Mouse (Mus musculus) layer of hippocampus, postnatal 25 days (tissue): ENCODE data around the gene Nup107. TPM values are rescaled to one million over a fixed set of nuclear protein-coding genes. Genes with fewer than 3 reads are reported as not detected.

Source experiments
- DNase-seq, 2 experiments: peaks; one replicate each; pipeline ENCODE4 v3.0.0; 2022; ENCODE audit warnings: mixed read lengths in 2 of 2, low spot score in 1 of 2; ENCODE audit errors: extremely low spot score in 1 of 2
- total RNA-seq, 2 experiments: library from RNA; stranded (reverse); gene quantifications; 2 replicates each; pipeline ENCODE4 v1.2.3; 2021

Gene Nup107
- total RNA-seq, 2 experiments from 2014 or later = 17.6 to 20.4 TPM

DNA sequence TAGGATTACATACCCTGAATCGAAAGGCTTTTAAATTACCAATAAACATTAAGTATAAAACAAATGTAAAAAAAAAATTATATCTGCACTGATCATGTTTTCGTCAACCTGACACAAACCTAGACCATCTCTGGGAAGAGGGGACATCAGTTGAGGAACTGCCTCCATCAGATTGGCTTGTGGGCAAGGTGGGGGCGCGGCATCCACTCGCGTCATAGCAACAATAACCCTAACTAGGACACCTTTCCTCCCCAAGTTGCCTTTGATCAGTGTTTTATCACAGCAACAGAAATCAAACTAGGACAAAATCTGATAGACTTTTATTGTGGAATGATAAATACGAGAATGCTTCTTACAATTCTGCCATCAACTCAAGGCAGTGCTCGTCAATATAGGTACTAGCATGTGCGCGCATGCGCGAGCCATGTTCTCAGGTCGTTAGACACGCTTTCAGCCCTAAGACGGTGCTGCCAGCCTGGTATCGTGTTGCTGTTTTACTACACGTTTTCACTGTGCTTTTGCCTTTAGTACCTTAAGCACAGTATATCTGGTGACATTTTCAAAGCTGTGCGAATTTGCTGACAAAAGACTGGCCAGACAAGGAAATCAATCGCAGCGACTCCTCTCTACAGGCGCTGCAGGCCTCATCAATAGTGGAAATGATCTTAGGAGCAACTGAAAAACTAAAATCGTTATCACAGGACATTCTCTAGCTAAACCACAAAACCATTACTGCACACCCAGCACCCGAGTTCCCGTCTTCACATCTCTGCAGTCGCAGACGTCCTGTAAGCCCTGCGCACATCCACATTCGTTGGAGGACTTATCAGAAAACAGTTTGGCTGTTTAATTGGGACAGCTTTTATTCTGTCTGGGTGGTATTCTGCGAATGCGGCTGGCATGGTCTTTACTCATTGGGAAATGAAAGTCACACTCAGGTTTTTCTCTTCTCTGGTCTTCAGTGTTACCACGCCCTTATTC, 11.7 kb upstream of the Nup107 start:
- DNase-seq = no peak

DNA sequence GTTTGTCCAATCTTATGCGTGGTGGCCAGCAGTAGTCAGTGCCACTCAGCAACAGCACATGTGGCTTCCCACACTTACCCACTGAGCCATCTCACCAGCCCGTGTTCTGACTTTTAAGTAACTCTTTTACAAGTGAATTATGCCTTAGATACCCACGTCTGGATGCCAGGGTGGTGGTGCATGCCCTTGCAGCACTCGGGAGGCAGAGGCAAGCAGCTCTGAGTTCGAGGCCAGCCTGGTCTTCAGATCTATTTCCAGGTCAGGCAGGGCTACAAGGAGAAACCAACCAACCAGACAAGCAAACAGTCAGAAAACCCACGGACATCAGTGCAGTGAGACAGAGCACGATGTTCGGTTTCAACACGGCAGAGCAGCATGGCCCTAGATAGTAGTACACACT, 9.4 kb upstream of the Nup107 start:
- no peak for DNase-seq

GRCm38 (mm10) chr10:117799806-117800205, 7.3 kb upstream of the Nup107 start:
- DNase-seq = no peak

DNA sequence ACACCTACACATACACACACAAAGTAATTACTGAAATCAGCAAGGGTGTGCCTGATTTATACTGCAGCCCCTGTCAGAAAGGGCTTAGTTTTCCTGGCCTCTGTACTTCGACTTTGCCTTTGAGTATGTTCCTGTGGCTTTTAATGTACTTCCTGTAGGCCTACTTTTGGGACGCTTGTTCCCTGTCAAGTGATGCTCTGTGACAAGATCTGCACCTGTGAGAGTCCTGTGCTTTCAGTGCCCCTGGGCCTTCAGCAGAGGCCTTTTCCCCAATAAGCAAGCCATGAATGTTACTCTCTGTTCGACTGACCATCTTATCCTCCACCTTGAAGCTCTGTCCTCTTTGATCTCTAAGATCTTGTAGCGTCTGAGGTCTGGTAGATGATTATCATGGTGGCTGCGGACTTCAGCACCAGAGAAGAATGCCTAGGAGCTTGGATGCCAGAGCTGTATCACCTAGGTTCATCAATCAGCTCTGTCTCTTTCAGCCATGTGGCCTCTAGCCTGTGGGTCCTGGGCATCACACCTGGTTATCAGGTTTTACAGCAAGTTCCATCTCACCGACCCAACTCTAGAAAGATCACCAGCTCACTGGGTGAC, 6.0 kb upstream of the Nup107 start:
- DNase-seq = no peak

DNA sequence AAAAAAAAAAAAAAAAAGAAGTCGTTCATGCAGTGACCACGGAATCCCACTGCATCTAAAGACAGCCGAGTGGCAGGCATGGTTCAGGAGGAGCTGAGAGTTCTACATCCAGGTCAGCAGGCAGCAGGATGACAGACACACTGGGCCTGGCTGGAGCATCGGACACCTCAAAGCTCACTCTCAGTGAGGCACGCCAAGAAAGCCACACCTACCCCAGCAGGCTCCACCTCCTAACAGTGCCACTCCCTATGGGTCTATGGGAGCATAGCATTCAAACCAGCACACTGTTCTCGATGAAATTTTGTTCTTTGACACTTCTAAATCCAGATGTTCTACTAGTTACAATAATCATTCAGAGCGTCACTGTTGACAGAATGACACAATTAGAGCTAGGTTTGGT, 5.2 kb upstream of the Nup107 start:
- no peak for DNase-seq

DNA sequence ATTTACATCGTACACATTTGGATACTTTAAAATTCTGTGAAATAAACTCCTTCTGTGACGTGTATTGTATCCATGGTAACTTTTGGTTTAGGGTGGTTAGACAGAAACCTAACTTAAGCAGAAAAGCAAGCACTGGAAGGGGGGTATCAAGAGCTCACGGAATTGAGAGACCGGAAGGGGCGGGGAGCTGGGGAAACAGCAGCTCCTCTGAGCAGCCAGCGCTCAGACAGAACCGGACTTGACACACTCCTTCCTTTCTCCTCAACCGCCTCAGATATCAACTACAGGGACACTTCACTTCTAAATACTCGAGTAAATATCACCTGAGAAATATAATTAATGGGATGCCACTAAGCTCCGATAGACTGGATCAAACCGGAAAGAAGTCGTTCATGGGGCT, 4.6 kb upstream of the Nup107 start:
- no peak for DNase-seq

GRCm38 (mm10) chr10:117796181-117796580, 3.7 kb upstream of the Nup107 start:
- DNase-seq = no peak

DNA sequence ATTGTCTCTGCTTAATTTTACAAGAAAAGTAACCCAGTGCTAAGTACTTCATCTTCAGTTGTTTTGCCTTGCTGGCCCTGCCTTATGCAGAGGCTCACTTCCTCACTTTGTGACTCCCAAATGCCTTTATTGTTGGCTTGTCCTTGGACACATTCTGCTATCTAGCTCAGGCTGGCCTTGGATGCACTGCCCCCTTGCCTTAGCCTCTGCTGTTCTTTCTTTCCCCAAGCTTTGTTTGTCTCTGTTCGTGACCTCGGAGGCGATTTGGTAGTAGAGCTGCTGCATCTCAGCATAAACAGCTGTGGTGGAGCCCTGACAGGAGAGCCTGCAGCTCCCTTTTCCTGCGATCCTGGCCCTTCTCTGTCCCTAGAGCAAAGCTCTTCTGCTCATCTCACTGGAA, 2.7 kb upstream of the Nup107 start:
- DNase-seq = no peak

GRCm38 (mm10) chr10:117793436-117794030, 1.0 kb upstream of the Nup107 start:
- DNase-seq = no peak

GRCm38 (mm10) chr10:117791171-117791470, 1.4 kb downstream of the Nup107 start:
- no peak for DNase-seq

DNA sequence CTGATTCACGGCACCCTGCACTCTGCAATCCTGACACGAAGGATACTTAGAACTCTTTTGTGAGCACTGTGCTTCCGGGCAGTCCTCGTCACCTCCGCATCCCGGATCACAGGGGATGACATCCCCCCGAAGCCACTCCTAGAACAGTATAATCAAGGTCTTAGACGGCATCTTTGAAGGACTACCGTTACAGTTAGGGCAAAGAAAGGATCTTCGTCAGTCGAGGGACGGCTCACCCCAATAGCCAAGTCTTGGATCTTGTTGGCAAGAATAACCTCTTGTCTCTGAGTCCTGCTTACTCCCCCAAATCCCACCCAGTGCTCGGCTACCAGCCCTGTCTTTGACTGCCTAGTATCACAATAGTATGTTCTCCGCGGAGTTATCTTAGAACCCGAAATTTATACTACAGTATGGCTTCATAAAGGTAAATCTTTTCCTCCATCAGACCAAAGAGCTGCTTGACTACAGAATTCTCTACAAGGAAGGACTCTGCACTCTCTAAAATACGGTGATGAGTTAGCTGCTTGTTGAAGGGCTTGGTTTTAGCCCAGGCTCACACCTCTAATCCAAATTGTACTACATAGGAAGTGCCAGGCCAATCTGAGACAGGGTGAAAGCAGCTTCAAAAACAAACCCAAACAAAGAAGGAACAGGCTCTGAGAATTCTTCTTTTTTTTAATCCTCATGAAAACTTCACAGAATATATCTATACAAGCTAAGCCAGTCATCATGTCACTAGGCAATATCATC, 1.9 kb downstream of the Nup107 start:
- no peak for DNase-seq

- no peak for DNase-seq
These were observed 2.5 kb downstream of the Nup107 start for GRCm38 (mm10) chr10:117790011-117790410.

- no peak for DNase-seq
These were observed 7.9 kb downstream of the Nup107 start for GRCm38 (mm10) chr10:117784646-117785045.

DNA sequence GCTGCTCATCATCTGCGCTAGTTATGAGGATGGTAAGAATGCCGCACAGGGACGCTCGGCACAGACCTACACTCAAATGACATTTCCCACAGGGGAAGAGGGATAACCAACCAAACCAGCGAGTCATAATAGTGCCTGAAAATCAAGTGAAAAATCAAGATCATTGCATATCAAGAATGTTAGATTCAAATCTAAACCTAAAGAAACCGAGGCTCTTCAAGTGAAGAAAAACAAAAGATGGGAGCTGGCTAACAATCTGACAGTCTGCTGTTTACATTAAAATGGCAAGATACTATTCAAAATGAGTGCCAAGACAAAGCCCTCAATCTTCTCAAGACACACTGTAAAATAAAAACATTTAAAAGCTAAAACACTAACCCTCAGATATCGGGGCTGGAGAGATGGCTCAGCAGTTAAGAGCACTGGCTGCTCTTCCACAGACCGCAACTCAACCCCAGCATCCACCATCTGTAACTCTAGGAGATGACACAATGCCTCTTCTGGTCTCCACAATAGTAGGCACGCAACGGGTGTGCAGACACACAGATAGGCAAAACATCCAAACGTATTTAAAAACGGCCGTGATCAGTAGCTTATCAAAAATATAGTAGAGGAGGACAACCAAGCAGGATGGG, 8.6 kb downstream of the Nup107 start:
- no peak for DNase-seq

- DNase-seq = no peak
These were observed 9.8 kb downstream of the Nup107 start for GRCm38 (mm10) chr10:117782491-117783260.

DNA sequence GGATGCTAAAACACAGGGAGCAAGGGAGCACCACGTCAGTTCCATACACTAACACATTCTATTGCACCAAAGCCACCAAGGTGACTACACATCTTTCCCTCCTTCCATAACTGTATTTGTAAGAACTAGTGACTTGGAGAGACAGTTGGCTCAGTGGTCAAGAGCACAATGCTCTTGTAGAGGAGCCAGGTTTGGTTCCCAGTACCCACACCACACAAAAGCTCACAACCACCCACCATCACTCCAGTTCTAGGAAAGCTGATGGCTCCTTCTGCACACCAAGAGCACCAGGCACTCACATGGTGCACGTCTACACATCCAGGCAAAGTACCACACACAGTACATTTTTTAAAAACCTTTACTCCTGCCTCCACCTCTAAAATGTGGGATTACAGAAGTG, 10.4 kb downstream of the Nup107 start:
- no peak for DNase-seq

- DNase-seq = no peak
These were observed 11.3 kb downstream of the Nup107 start for GRCm38 (mm10) chr10:117781021-117781725.

- DNase-seq = no peak
These were observed 12.1 kb downstream of the Nup107 start for GRCm38 (mm10) chr10:117780306-117780911.
